Mouse (Mus musculus): ENCODE measurements around the gene Opcml.

The Opcml gene

GRCm38 (mm10) chr9:28255905-28256268 is 465.3 kb downstream of the Opcml start:
- DNase-seq, result no peak

GRCm38 (mm10) chr9:28261078-28261753 is 470.6 kb downstream of the Opcml start:
- DNase-seq, result peak; percentile 90

- no peak for DNase-seq
These were observed 471.4 kb downstream of the Opcml start for GRCm38 (mm10) chr9:28262021-28262420.

GRCm38 (mm10) chr9:28262896-28263295 is 472.3 kb downstream of the Opcml start:
- no peak for DNase-seq

- no peak for DNase-seq
These were observed 474.2 kb downstream of the Opcml start for GRCm38 (mm10) chr9:28264761-28265160.

GRCm38 (mm10) chr9:28273816-28274215 is 483.2 kb downstream of the Opcml start:
- DNase-seq, result peak in 1 of 2 experiments; percentile 24

- DNase-seq, result no peak
These were observed 488.0 kb downstream of the Opcml start for GRCm38 (mm10) chr9:28278555-28278954.

GRCm38 (mm10) chr9:28281025-28281424 is 490.4 kb downstream of the Opcml start:
- no peak for DNase-seq

- no peak for DNase-seq
These were observed 491.0 kb downstream of the Opcml start for GRCm38 (mm10) chr9:28281571-28281970.

- DNase-seq, result no peak
These were observed 494.4 kb downstream of the Opcml start for GRCm38 (mm10) chr9:28285016-28285415.

GRCm38 (mm10) chr9:28286384-28286783 is 495.8 kb downstream of the Opcml start:
- no peak for DNase-seq

GRCm38 (mm10) chr9:28287485-28287884 is 496.9 kb downstream of the Opcml start:
- DNase-seq, result no peak

- peak; percentile 75 to 81 for DNase-seq
These were observed 499.2 kb downstream of the Opcml start for GRCm38 (mm10) chr9:28289696-28290330.

- no peak for DNase-seq
These were observed 513.1 kb downstream of the Opcml start for GRCm38 (mm10) chr9:28303659-28304058.

GRCm38 (mm10) chr9:28306364-28307121 is 516.0 kb downstream of the Opcml start:
- DNase-seq, result no peak

- DNase-seq, result no peak
These were observed 516.5 kb downstream of the Opcml start for GRCm38 (mm10) chr9:28307122-28307430.

- no peak for DNase-seq
These were observed 517.0 kb downstream of the Opcml start for GRCm38 (mm10) chr9:28307481-28308050.

- DNase-seq, result no peak
These were observed 527.3 kb downstream of the Opcml start for GRCm38 (mm10) chr9:28317881-28318280.

- DNase-seq, result no peak
These were observed 528.6 kb downstream of the Opcml start for GRCm38 (mm10) chr9:28319021-28319755.

GRCm38 (mm10) chr9:28319802-28320201 is 529.2 kb downstream of the Opcml start:
- DNase-seq, result no peak

- no peak for DNase-seq
These were observed 537.4 kb downstream of the Opcml start for GRCm38 (mm10) chr9:28327985-28328384.

- DNase-seq, result no peak
These were observed 537.9 kb downstream of the Opcml start for GRCm38 (mm10) chr9:28328434-28328833.

- DNase-seq, result no peak
These were observed 538.9 kb downstream of the Opcml start for GRCm38 (mm10) chr9:28329477-28329876.
